Mouse (Mus musculus) forebrain, embryonic 16.5 days (tissue): ENCODE data around the gene AC129217.1. TPM values are rescaled to one million over a fixed set of nuclear protein-coding genes. Genes with fewer than 3 reads are reported as not detected.
A peak's percentile ranks its signal among the peaks of the same experiment; 100 is the strongest.

Experiments used
- ATAC-seq: fragments of 200-750 bp; cut with Nextera tagmentation; 2 replicates; pipeline ENCODE4 v1.8.0; 2017; ENCODE audit warnings: mild to moderate bottlenecking, moderate library complexity
- H3K27ac ChIP-seq: fragments of 300-500 bp; sonication (generic); 2 replicates; pipeline ENCODE4 v1.5.1; 2014; ENCODE audit warnings: low read length, control low read depth
- H3K27me3 ChIP-seq: fragments of 300-500 bp; sonication (generic); replicated peaks from 2 replicates; pipeline ENCODE4 v1.6.1; 2014; ENCODE audit warnings: low read length; ENCODE audit not compliant: control insufficient read depth, insufficient read depth
- H3K36me3 ChIP-seq: fragments of 300-500 bp; sonication (generic); 2 replicates; pipeline ENCODE4 v1.6.1; 2014; ENCODE audit not compliant: control insufficient read depth, insufficient read depth
- H3K4me1 ChIP-seq: fragments of 300-500 bp; sonication (generic); replicated peaks from 2 replicates; pipeline ENCODE4 v1.6.1; 2014; ENCODE audit warnings: low read length; ENCODE audit not compliant: control insufficient read depth, insufficient read depth
- H3K4me2 ChIP-seq: fragments of 300-500 bp; sonication (generic); 2 replicates; pipeline ENCODE4 v1.6.1; 2014; ENCODE audit warnings: mild to moderate bottlenecking, low read length, control low read depth
- H3K4me3 ChIP-seq: fragments of 300-500 bp; sonication (generic); replicated peaks from 2 replicates; pipeline ENCODE4 v1.5.1; 2014; ENCODE audit warnings: mild to moderate bottlenecking, low read length, control low read depth
- H3K9ac ChIP-seq: fragments of 300-500 bp; sonication (generic); replicated peaks from 2 replicates; pipeline ENCODE4 v1.6.1; 2014; ENCODE audit warnings: low read depth, low read length, control low read depth
- H3K9me3 ChIP-seq: fragments of 300-500 bp; sonication (generic); 2 replicates; pipeline ENCODE4 v1.6.1; 2016; ENCODE audit warnings: low read length; ENCODE audit not compliant: control insufficient read depth
- WGBS: fragments of 180-500 bp; shearing (Covaris S2); extraction: QIAGEN DNeasy Blood & Tissue Kit; methylation state at CpG from one replicate; pipeline ENCODE4 v1.1.7; 2014; 5-methylcytosine and 5-hydroxymethylcytosine counted together
- polyA plus RNA-seq: library from polyadenylated mRNA; unstranded; fragments of >200 nt; fragmentation: Nextera tagmentation; extraction: Ambion mirVana; gene quantifications from 2 replicates; pipeline ENCODE4 v1.2.1, GENCODE M21; 2015

Gene AC129217.1
- polyA plus RNA-seq: not detected in 2 replicates

DNA sequence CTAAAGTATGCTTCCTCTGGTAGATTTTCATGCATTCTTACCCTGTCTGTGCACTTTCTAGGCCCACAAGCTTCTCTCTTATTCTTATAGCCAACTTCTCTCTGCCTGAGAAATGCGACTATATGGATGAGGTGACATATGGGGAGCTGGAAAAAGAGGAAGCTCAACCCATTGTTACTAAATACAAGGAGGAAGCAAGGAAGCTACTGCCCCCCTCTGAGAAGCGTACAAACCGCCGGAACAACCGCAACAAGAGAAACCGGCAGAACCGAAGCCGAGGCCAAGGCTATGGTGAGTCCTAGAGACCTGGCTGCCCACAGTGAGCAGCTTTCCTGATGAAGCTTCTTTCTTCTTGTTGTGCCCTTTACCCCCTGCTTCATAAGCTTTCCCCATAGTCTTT lies at the start of gene AC129217.1:
AC129217.1 (plus strand) TSS at position 114 of the 400 bp plus-strand sequence.
- 83% methylated on average over 8 of the region's 8 CpGs for WGBS
- no peak within 1 kb of the TSS for H3K4me3 ChIP-seq
- H3K9ac ChIP-seq: no peak within 1 kb of the TSS
- H3K4me1 ChIP-seq: no peaks in the 10 kb centered on the region
- no peaks in the 10 kb centered on the region for H3K9me3 ChIP-seq
- no peak within 1 kb of the TSS; the same call in 1 of the 2 replicates for H3K27ac ChIP-seq
- no peak for ATAC-seq
- peaks cover 76% of the 10 kb centered on the region for H3K36me3 ChIP-seq
- no peak within 1 kb of the TSS for H3K4me2 ChIP-seq
- H3K27me3 ChIP-seq: no peaks in the 10 kb centered on the region

DNA sequence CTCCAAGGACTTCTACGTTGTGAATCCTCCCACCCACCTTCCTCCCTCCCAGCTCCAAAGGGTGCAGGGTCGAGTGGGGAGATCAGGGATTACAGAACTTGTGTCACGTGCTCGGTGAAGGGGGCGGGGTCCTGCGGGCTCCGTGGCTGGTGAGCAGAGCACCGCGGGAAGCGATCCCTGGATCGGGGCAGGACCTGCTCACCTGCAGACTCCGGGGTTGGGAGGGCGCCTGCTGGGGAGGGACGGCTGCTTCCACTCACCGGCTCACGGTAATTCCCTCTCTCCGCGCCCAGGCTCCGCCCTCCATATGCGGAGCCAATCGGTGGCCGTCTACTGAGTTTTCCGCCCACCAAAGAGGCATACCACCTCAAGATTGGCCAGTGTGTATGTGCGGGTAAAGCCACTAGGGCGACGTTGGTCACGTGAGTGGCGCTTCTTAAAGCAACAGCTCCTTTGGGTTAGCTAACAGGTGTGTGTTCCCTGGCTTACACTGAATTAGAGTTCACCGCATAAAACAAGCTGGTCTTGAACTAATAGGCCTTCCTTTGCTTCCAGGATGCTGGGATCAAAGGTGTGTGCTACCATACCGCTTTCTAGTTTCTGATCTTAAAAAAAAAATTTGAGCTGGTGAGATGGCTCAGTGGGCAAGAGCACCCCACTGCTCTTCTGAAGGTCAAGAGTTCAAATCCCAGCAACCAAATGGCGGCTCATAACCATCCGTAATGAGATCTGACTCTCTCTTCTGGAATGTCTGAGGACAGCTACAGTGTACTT lies 43.4 kb upstream of the AC129217.1 start, which contains the start of gene Taf6l:
Taf6l (minus strand) TSS at position 410 of the 774 bp plus-strand sequence.
- Histone ChIP-seq H3K36me3 (peaks cover 8% of the 10 kb centered on the region), H3K9me3 (no peaks in the 10 kb centered on the region), H3K4me2 (peak within 1 kb of the TSS; percentile 64), H3K4me3 (peak within 1 kb of the TSS; percentile 86), H3K9ac (peak within 1 kb of the TSS; percentile 81), H3K4me1 (peaks cover 16% of the 10 kb centered on the region), H3K27me3 (no peaks in the 10 kb centered on the region), H3K27ac (peak within 1 kb of the TSS; percentile 81)
- under 1% methylated on average over 32 of the region's 32 CpGs for WGBS
- peak; percentile 100 for ATAC-seq

DNA sequence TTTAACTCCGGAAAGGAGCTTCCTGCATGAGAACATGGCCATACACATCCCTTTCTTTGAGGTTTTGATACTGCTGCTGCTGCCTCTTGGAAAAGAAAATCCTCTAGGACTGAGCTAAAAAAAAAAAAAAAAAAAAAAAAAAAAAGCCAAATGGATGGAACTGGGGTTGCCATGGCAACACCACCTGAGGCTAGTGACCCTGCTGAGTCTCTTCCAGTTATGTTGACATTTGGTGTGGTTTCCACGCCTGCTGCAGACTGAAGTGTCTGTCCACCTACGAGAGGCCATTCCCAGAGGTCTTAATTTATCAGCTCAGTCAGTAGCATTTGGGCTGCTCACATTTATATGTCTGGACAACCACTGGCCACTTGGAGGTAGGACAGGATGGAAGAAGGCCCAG lies 41.1 kb upstream of the AC129217.1 start:
- H3K9ac ChIP-seq: no peak overlapping the region

DNA sequence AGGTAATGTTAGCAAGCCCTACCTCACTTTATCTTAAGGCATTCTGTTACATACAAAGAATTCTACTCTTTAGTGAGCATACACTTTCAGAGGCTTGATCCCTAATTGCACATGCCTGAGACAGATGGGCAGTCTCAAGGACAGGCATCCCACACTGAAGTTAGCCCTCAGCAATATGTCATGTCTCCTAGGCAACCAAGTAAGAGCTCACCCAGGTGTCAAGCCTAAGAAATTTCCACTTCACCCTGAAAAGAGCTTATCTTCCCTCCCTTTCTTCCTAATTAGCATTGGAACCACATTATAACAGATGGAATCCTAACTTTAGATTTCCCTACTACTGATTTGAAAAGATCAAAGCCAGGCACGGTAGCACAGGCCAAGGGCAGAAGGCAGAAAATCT lies 40.4 kb upstream of the AC129217.1 start:
- Histone ChIP-seq H3K4me2 (no peak overlapping the region), H3K4me1 (peaks cover 16% of the 10 kb centered on the region), H3K9me3 (no peaks in the 10 kb centered on the region), H3K27me3 (no peaks in the 10 kb centered on the region), H3K4me3 (no peak overlapping the region), H3K9ac (no peak overlapping the region), H3K27ac (peak overlapping the region; percentile 37), H3K36me3 (peaks cover 14% of the 10 kb centered on the region)
- no peak for ATAC-seq
- 24% methylated on average over 1 of the region's 1 CpGs for WGBS

More for the DNA sequence above, 41.1 kb upstream of the AC129217.1 start:
- Histone ChIP-seq H3K36me3 (peaks cover 8% of the 10 kb centered on the region), H3K9me3 (no peaks in the 10 kb centered on the region), H3K4me1 (peaks cover 16% of the 10 kb centered on the region), H3K27me3 (no peaks in the 10 kb centered on the region), H3K4me3 (no peak overlapping the region), H3K4me2 (no peak overlapping the region), H3K27ac (peak overlapping the region; percentile 37; the same call in 1 of the 2 replicates)
- 15% methylated on average over 3 of the region's 3 CpGs for whole genome bisulfite sequencing
- no peak for ATAC-seq

DNA sequence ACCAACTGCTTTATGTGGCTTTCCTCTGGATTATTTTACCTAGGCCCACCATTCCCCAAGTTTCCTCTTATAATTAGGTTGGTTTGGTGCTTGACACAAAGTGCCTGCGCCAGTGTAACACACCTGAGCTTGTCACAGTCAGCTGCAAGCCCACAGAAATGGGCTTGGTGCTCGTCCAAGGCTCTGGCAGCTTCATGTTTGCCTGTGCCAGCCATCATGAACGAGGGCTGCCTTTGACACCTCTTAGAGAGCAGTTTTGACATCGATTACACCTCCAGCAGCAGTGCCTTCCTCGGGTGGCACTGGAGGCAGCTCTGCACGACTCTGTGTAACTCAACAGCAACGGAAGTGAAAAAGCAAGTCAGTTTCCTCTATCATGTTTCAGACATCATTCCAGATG lies 39.4 kb upstream of the AC129217.1 start:
- WGBS: 82% methylated on average over 7 of the region's 7 CpGs
- Histone ChIP-seq H3K27me3 (no peaks in the 10 kb centered on the region), H3K9me3 (no peaks in the 10 kb centered on the region), H3K4me3 (no peak overlapping the region), H3K9ac (no peak overlapping the region), H3K4me2 (no peak overlapping the region), H3K4me1 (peaks cover 12% of the 10 kb centered on the region), H3K27ac (peak overlapping the region; percentile 37), H3K36me3 (peaks cover 18% of the 10 kb centered on the region)
- no peak for ATAC-seq

DNA sequence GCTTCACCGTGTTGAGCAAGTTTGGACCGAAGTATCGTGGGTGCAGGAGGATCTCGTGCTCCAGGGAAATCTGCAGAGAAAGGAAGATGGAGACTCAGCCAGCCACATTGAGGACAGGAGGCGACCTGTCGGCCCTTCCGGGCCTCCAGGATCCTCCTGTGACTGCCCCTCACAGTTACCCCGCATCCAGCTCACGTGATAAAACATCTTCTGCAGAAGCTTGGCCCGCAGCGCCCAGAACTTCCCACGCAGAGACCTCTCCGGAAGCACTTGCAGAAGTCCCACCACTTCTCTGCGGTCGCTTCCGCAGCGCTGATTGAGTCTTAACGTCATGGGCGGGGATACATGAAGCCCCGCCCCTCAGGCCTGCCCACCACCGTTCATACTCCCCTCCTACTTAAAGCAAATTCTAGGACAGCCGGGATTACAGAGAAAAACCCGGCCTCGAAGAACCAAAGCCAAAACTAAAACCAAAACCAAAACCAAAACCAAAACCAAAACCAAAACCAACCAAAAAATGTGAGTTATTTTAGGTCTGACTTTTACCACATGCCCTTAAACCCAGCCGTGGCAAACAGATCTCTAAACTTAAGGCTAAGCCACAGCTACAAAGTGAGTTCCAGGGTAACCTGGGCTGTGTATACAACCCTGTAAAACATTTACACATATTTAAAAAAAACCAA lies 31.2 kb upstream of the AC129217.1 start, which contains the start of gene Polr2g:
Polr2g (minus strand) TSS at position 314 of the 683 bp plus-strand sequence.
- peak within 1 kb of the TSS; percentile 66 for H3K9ac ChIP-seq
- H3K4me3 ChIP-seq: peak within 1 kb of the TSS; percentile 61
- 2% methylated on average over 25 of the region's 25 CpGs for WGBS
- H3K4me1 ChIP-seq: peaks cover 20% of the 10 kb centered on the region
- H3K36me3 ChIP-seq: peaks cover 12% of the 10 kb centered on the region
- H3K9me3 ChIP-seq: no peaks in the 10 kb centered on the region
- peak; percentile 61 for ATAC-seq
- H3K27me3 ChIP-seq: no peaks in the 10 kb centered on the region
- peak within 1 kb of the TSS; percentile 87 for H3K4me2 ChIP-seq
- H3K27ac ChIP-seq: peak within 1 kb of the TSS; percentile 60

DNA sequence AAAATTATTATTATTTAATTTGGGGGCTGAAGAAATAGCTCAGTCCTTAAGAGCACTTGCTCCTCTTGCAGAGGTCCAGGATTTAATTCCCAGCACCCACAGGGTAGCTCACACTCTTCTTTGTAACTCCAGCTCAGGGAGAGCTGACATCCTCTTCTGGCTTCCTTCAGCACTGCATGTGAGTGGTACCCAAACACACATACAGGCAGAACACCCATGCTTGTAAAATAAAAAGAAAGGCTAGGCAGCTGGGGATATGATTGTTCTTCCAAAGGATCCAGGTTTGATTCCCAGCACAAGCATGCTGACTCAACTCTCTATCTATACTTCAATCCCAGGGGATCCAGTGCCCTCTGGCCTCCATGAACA lies 30.6 kb upstream of the AC129217.1 start:
- Histone ChIP-seq H3K9ac (no peak overlapping the region), H3K27ac (no peak overlapping the region), H3K4me3 (no peak overlapping the region; the same call in 1 of the 2 replicates), H3K9me3 (no peaks in the 10 kb centered on the region), H3K36me3 (peaks cover 7% of the 10 kb centered on the region), H3K27me3 (no peaks in the 10 kb centered on the region), H3K4me1 (peaks cover 21% of the 10 kb centered on the region), H3K4me2 (no peak overlapping the region; the same call in 1 of the 2 replicates)
- ATAC-seq: no peak

DNA sequence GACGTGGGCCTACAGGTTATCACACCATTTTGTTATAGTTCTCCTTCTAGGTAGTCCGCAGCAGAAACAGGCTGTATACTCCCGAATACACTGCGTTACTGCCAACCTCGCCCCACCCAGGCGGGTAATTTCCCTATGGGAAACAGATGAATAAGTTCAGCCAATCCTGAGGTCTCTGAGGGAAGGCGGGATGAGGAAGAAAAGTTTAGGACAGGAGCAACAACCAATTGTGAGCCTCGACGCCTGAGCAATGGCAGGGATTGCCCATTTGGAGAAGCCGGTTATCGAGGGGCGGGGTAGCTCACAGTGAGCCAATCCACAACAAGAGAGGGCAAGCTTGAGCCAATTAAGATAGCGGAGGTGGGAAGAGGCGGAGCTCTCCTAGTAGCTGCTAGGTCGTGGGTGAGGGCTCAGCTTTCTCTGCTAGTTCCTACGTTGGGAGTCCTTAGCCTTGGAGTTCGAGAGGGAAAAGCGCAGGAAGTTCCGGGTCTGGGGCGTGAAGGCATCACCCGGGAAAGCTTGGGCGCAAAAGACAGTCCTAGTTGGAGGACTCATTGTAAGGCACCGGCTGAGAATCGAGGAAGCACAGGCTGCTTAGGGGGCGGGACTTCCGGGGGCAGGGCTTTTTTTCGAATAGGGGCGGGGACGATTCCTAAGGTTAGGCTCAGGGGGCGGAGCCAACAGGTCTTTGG lies 27.3 kb upstream of the AC129217.1 start, which contains the start of gene Zbtb3:
Zbtb3 (plus strand) TSS at position 426 of the 692 bp plus-strand sequence.
- under 1% methylated on average over 30 of the region's 30 CpGs for WGBS
- peak; percentile 98 for ATAC-seq
- Histone ChIP-seq H3K27ac (peak within 1 kb of the TSS; percentile 96), H3K4me1 (peaks cover 18% of the 10 kb centered on the region), H3K4me2 (peak within 1 kb of the TSS; percentile 82), H3K9ac (peak within 1 kb of the TSS; percentile 68), H3K36me3 (peaks cover 3% of the 10 kb centered on the region; the same call in 1 of the 2 replicates), H3K9me3 (no peaks in the 10 kb centered on the region), H3K4me3 (peak within 1 kb of the TSS; percentile 71), H3K27me3 (no peaks in the 10 kb centered on the region)
